Comparison of ENCODE assay signal across 8 mouse cellular contexts in genomic region chr11:106033491-106033919, GRCm38 (mm10). TPM values are rescaled to one million over a fixed set of nuclear protein-coding genes. Genes with fewer than 3 reads are reported as not detected.
DNase-seq lines count a peak whose midpoint lies in the region; ATAC-seq lines count a peak whose summit lies in the region.

No protein-coding gene starts in this region.

- H3K9me3 ChIP-seq in forebrain, embryonic 11.5 days (ENCODE audit: control insufficient read depth, low read length) = no peaks in the 10 kb centered on the region
- no peaks in the 10 kb centered on the region for H3K9me3 ChIP-seq in intestine, embryonic 15.5 days
- no peaks in the 10 kb centered on the region for H3K9me3 ChIP-seq in liver, embryonic 15.5 days (replicated peaks)
- no peaks in the 10 kb centered on the region for H3K9me3 ChIP-seq in neural tube, embryonic 12.5 days

- no peak overlapping the region for H3K4me3 ChIP-seq in forebrain, embryonic 11.5 days (ENCODE audit: low read depth, low read length)
- no peak overlapping the region for H3K4me3 ChIP-seq in intestine, embryonic 15.5 days (replicated peaks)
- H3K4me3 ChIP-seq in liver, embryonic 15.5 days (replicated peaks) = peak overlapping the region; percentile 45
- H3K4me3 ChIP-seq in neural tube, embryonic 12.5 days = no peak overlapping the region

- DNase-seq in lung, adult 18-20 months = peak; percentile 36 to 40
- DNase-seq in lung, postnatal 14 days = no peak
- no peak for DNase-seq in forebrain, embryonic 11.5 days (ENCODE audit: low spot score)
- DNase-seq in gastrocnemius, postnatal 4 days (ENCODE audit: low spot score in 2 of 2) = no peak
- no peak for DNase-seq in adrenal gland, postnatal 14 days

- peaks cover 4% of the 10 kb centered on the region; the same call in 1 of the 2 replicates for H3K4me1 ChIP-seq in forebrain, embryonic 11.5 days (replicated peaks; ENCODE audit: control insufficient read depth, insufficient read depth, low read length)
- peaks cover 5% of the 10 kb centered on the region; the same call in 1 of the 2 replicates for H3K4me1 ChIP-seq in intestine, embryonic 15.5 days (replicated peaks)
- peaks cover 36% of the 10 kb centered on the region for H3K4me1 ChIP-seq in liver, embryonic 15.5 days (replicated peaks)
- peaks cover 13% of the 10 kb centered on the region for H3K4me1 ChIP-seq in neural tube, embryonic 12.5 days

- 0 out of 2 replicates have a peak overlapping the region, but pooled peaks have one; percentile 34 for H3K27ac ChIP-seq in forebrain, embryonic 11.5 days (ENCODE audit: low read depth, low read length)
- H3K27ac ChIP-seq in intestine, embryonic 15.5 days = peak overlapping the region; percentile 44
- peak overlapping the region; percentile 84 for H3K27ac ChIP-seq in liver, embryonic 15.5 days (replicated peaks)
- H3K27ac ChIP-seq in neural tube, embryonic 12.5 days = no peak overlapping the region

- no peaks in the 10 kb centered on the region for H3K36me3 ChIP-seq in forebrain, embryonic 11.5 days (ENCODE audit: control insufficient read depth, insufficient read depth, low read length)
- H3K36me3 ChIP-seq in intestine, embryonic 15.5 days = no peaks in the 10 kb centered on the region
- no peaks in the 10 kb centered on the region for H3K36me3 ChIP-seq in liver, embryonic 15.5 days (replicated peaks)
- no peaks in the 10 kb centered on the region for H3K36me3 ChIP-seq in neural tube, embryonic 12.5 days

- ATAC-seq in forebrain, embryonic 11.5 days (replicated peaks; ENCODE audit: low FRiP score) = no peak
- ATAC-seq in intestine, embryonic 15.5 days = peak; percentile 18
- ATAC-seq in liver, embryonic 15.5 days (ENCODE audit: insufficient read depth) = no peak
- ATAC-seq in neural tube, embryonic 12.5 days (ENCODE audit: low FRiP score, low read depth) = no peak

- WGBS in forebrain, embryonic 11.5 days = 50% methylated on average over 11 of the region's 11 CpGs
- WGBS in intestine, embryonic 15.5 days = 43% methylated on average over 11 of the region's 11 CpGs
- 55% methylated on average over 11 of the region's 11 CpGs for WGBS in liver, embryonic 15.5 days (ENCODE audit: insufficient replicate concordance)
- 39% methylated on average over 11 of the region's 11 CpGs for WGBS in neural tube, embryonic 12.5 days

- peak overlapping the region; percentile 35; the same call in 1 of the 2 replicates for H3K4me2 ChIP-seq in forebrain, embryonic 11.5 days (ENCODE audit: low read depth, low read length, severe bottlenecking)
- H3K4me2 ChIP-seq in intestine, embryonic 15.5 days (replicated peaks) = peak overlapping the region; percentile 39
- H3K4me2 ChIP-seq in liver, embryonic 15.5 days = peak overlapping the region; percentile 62
- peak overlapping the region; percentile 37 for H3K4me2 ChIP-seq in neural tube, embryonic 12.5 days (replicated peaks)

- peak overlapping the region; percentile 20; the same call in 1 of the 2 replicates for H3K9ac ChIP-seq in forebrain, embryonic 11.5 days (ENCODE audit: low read length)
- no peak overlapping the region; the same call in 1 of the 2 replicates for H3K9ac ChIP-seq in intestine, embryonic 15.5 days
- H3K9ac ChIP-seq in liver, embryonic 15.5 days = peak overlapping the region; percentile 46; the same call in 1 of the 2 replicates
- no peak overlapping the region for H3K9ac ChIP-seq in neural tube, embryonic 12.5 days

- H3K27me3 ChIP-seq in forebrain, embryonic 11.5 days (ENCODE audit: control insufficient read depth, insufficient read depth, low read length) = no peaks in the 10 kb centered on the region
- H3K27me3 ChIP-seq in intestine, embryonic 15.5 days (replicated peaks) = no peaks in the 10 kb centered on the region
- H3K27me3 ChIP-seq in liver, embryonic 15.5 days = no peaks in the 10 kb centered on the region
- no peaks in the 10 kb centered on the region for H3K27me3 ChIP-seq in neural tube, embryonic 12.5 days (replicated peaks)

RNA-seq across cellular contexts. Expression of gene Dcaf7, which starts 3.2 kb away (rescaled TPM):
- 104 TPM in 2 replicates for polyA plus RNA-seq in forebrain, embryonic 11.5 days (2014; fragmentation: Nextera tagmentation; extraction: Ambion mirVana)
- polyA plus RNA-seq in intestine, embryonic 15.5 days (2015; fragmentation: Nextera tagmentation; extraction: Ambion mirVana) = 51.6 and 52.3 TPM in 2 replicates
- 26.6 and 29.6 TPM in 2 replicates for polyA plus RNA-seq in liver, embryonic 15.5 days (2015; fragmentation: Nextera tagmentation; extraction: Ambion mirVana)
- polyA plus RNA-seq in neural tube, embryonic 12.5 days (2016; fragmentation: Nextera tagmentation; extraction: Ambion mirVana) = 115 and 118 TPM in 2 replicates
- 10 to 100 TPM; 60.3 to 60.5 TPM for total RNA-seq in gastrocnemius, postnatal 4 days (2021)
- 50.3 and 58.0 TPM in 2 replicates for total RNA-seq in adrenal gland, postnatal 14 days (2021)

RNA-seq across cellular contexts. Expression of gene Kcnh6, which starts 25.6 kb away (rescaled TPM):
- polyA plus RNA-seq in forebrain, embryonic 11.5 days (2014; fragmentation: Nextera tagmentation; extraction: Ambion mirVana) = 0.39 and 0.41 TPM in 2 replicates
- 2.2 and 2.5 TPM in 2 replicates for polyA plus RNA-seq in intestine, embryonic 15.5 days (2015; fragmentation: Nextera tagmentation; extraction: Ambion mirVana)
- 0.05 and 0.07 TPM in 2 replicates for polyA plus RNA-seq in liver, embryonic 15.5 days (2015; fragmentation: Nextera tagmentation; extraction: Ambion mirVana)
- 5.3 and 7.7 TPM in 2 replicates for polyA plus RNA-seq in neural tube, embryonic 12.5 days (2016; fragmentation: Nextera tagmentation; extraction: Ambion mirVana)
- total RNA-seq in gastrocnemius, postnatal 4 days (2021) = under 1 TPM in 1 of 2 experiments, not detected in 1; 0.31 TPM
- total RNA-seq in adrenal gland, postnatal 14 days (2021) = 0.15 and 0.41 TPM in 2 replicates

RNA-seq across cellular contexts. Expression of gene Taco1, which starts 32.4 kb away (rescaled TPM):
- polyA plus RNA-seq in forebrain, embryonic 11.5 days (2014; fragmentation: Nextera tagmentation; extraction: Ambion mirVana) = 8.8 and 9.9 TPM in 2 replicates
- 12.0 and 14.0 TPM in 2 replicates for polyA plus RNA-seq in intestine, embryonic 15.5 days (2015; fragmentation: Nextera tagmentation; extraction: Ambion mirVana)
- 6.1 and 6.4 TPM in 2 replicates for polyA plus RNA-seq in liver, embryonic 15.5 days (2015; fragmentation: Nextera tagmentation; extraction: Ambion mirVana)
- polyA plus RNA-seq in neural tube, embryonic 12.5 days (2016; fragmentation: Nextera tagmentation; extraction: Ambion mirVana) = 9.3 and 10.3 TPM in 2 replicates
- total RNA-seq in gastrocnemius, postnatal 4 days (2021) = 10 to 100 TPM; 19.6 to 19.8 TPM
- 41.4 and 47.1 TPM in 2 replicates for total RNA-seq in adrenal gland, postnatal 14 days (2021)

RNA-seq across cellular contexts. Expression of gene Ace3, which starts 39.0 kb away (rescaled TPM):
- polyA plus RNA-seq in forebrain, embryonic 11.5 days (2014; fragmentation: Nextera tagmentation; extraction: Ambion mirVana) = not detected in 2 replicates
- not detected in 2 replicates for polyA plus RNA-seq in intestine, embryonic 15.5 days (2015; fragmentation: Nextera tagmentation; extraction: Ambion mirVana)
- not detected in 2 replicates for polyA plus RNA-seq in liver, embryonic 15.5 days (2015; fragmentation: Nextera tagmentation; extraction: Ambion mirVana)
- not detected in 2 replicates for polyA plus RNA-seq in neural tube, embryonic 12.5 days (2016; fragmentation: Nextera tagmentation; extraction: Ambion mirVana)
- not detected for total RNA-seq in gastrocnemius, postnatal 4 days (2021)
- not detected in 2 replicates for total RNA-seq in adrenal gland, postnatal 14 days (2021)

RNA-seq across cellular contexts. Expression of gene Map3k3, which starts 50.9 kb away (rescaled TPM):
- polyA plus RNA-seq in forebrain, embryonic 11.5 days (2014; fragmentation: Nextera tagmentation; extraction: Ambion mirVana) = 20.6 and 23.5 TPM in 2 replicates
- polyA plus RNA-seq in intestine, embryonic 15.5 days (2015; fragmentation: Nextera tagmentation; extraction: Ambion mirVana) = 14.2 and 18.0 TPM in 2 replicates
- polyA plus RNA-seq in liver, embryonic 15.5 days (2015; fragmentation: Nextera tagmentation; extraction: Ambion mirVana) = 5.2 and 6.0 TPM in 2 replicates
- 24.4 and 25.3 TPM in 2 replicates for polyA plus RNA-seq in neural tube, embryonic 12.5 days (2016; fragmentation: Nextera tagmentation; extraction: Ambion mirVana)
- 10 to 100 TPM; 45.9 to 47.1 TPM for total RNA-seq in gastrocnemius, postnatal 4 days (2021)
- 41.6 and 55.1 TPM in 2 replicates for total RNA-seq in adrenal gland, postnatal 14 days (2021)

Comparison
In these comparisons a context has a peak if more than half of its experiments do, and no peak if none do; other contexts are left out.
1. DNase-seq: peak in lung, adult 18-20 months (2 of 2); none in lung, postnatal 14 days (single experiment), forebrain, embryonic 11.5 days (single experiment), gastrocnemius, postnatal 4 days (0 of 2) and adrenal gland, postnatal 14 days (single experiment).
2. H3K9ac ChIP-seq: peak in forebrain, embryonic 11.5 days (single experiment) and liver, embryonic 15.5 days (single experiment); none in intestine, embryonic 15.5 days (single experiment) and neural tube, embryonic 12.5 days (single experiment).
3. Peak in every context shown above with its lines, with median percentiles within 50 percentile points of each other: H3K4me2 ChIP-seq.